Mouse (Mus musculus): Measurements from ENCODE around the gene Arhgap10.

The Arhgap10 gene

GRCm38 (mm10) chr8:77483676-77484075 lies 34.1 kb downstream of the Arhgap10 start:
- no peak for DNase-seq

GRCm38 (mm10) chr8:77481791-77482190 lies 36.0 kb downstream of the Arhgap10 start:
- no peak for DNase-seq

- DNase-seq: no peak
These were observed 37.8 kb downstream of the Arhgap10 start for GRCm38 (mm10) chr8:77479995-77480394.

GRCm38 (mm10) chr8:77478913-77479273 lies 38.9 kb downstream of the Arhgap10 start:
- no peak for DNase-seq

GRCm38 (mm10) chr8:77478155-77478912 lies 39.4 kb downstream of the Arhgap10 start:
- no peak for DNase-seq

- DNase-seq: no peak
These were observed 40.1 kb downstream of the Arhgap10 start for GRCm38 (mm10) chr8:77477684-77478083.

GRCm38 (mm10) chr8:77474614-77475013 lies 43.1 kb downstream of the Arhgap10 start:
- no peak for DNase-seq

GRCm38 (mm10) chr8:77473773-77474172 lies 44.0 kb downstream of the Arhgap10 start:
- no peak for DNase-seq

GRCm38 (mm10) chr8:77473373-77473772 lies 44.4 kb downstream of the Arhgap10 start:
- DNase-seq: no peak

GRCm38 (mm10) chr8:77461392-77461791 lies 56.4 kb downstream of the Arhgap10 start:
- DNase-seq: no peak

GRCm38 (mm10) chr8:77460363-77460762 lies 57.4 kb downstream of the Arhgap10 start:
- no peak for DNase-seq

- no peak for DNase-seq
These were observed 58.1 kb downstream of the Arhgap10 start for GRCm38 (mm10) chr8:77459696-77460095.

GRCm38 (mm10) chr8:77458575-77458974 lies 59.2 kb downstream of the Arhgap10 start:
- DNase-seq: no peak

- DNase-seq: no peak
These were observed 61.5 kb downstream of the Arhgap10 start for GRCm38 (mm10) chr8:77456263-77456662.

GRCm38 (mm10) chr8:77453836-77454235 lies 63.9 kb downstream of the Arhgap10 start:
- no peak for DNase-seq

- DNase-seq: peak; percentile 30
These were observed 66.0 kb downstream of the Arhgap10 start for GRCm38 (mm10) chr8:77451466-77452382.

GRCm38 (mm10) chr8:77451052-77451451 lies 66.7 kb downstream of the Arhgap10 start:
- DNase-seq: no peak

GRCm38 (mm10) chr8:77446294-77446693 lies 71.5 kb downstream of the Arhgap10 start:
- DNase-seq: no peak

- DNase-seq: no peak
These were observed 72.1 kb downstream of the Arhgap10 start for GRCm38 (mm10) chr8:77445642-77446041.

GRCm38 (mm10) chr8:77444166-77444870 lies 73.4 kb downstream of the Arhgap10 start:
- DNase-seq: no peak

GRCm38 (mm10) chr8:77442452-77442851 lies 75.3 kb downstream of the Arhgap10 start:
- no peak for DNase-seq

- no peak for DNase-seq
These were observed 76.8 kb downstream of the Arhgap10 start for GRCm38 (mm10) chr8:77440913-77441312.

- no peak for DNase-seq
These were observed 77.4 kb downstream of the Arhgap10 start for GRCm38 (mm10) chr8:77440324-77440880.
